Mouse (Mus musculus): Measurements from ENCODE around the gene Lsm6.
"Not testable (repeated sequence)": the region's sequence is repeated elsewhere in the genome, so short reads cannot be mapped to it uniquely, and the experiment has no call there.

The Lsm6 gene

GRCm38 (mm10) chr8:78820673-78821310, at the start of gene Lsm6:
TSS of gene Lsm6 (minus strand) at chr8:78821140.
- peak; percentile 98 for DNase-seq (ENCODE audit: low read depth, low spot score)

GRCm38 (mm10) chr8:78867036-78867435, 46.1 kb upstream of the Lsm6 start:
- no peak for DNase-seq (ENCODE audit: low read depth, low spot score)

GRCm38 (mm10) chr8:78863001-78863400, 42.1 kb upstream of the Lsm6 start:
- no peak for DNase-seq (ENCODE audit: low read depth, low spot score)

GRCm38 (mm10) chr8:78862046-78862445, 41.1 kb upstream of the Lsm6 start:
- DNase-seq (ENCODE audit: low read depth, low spot score) = no peak

GRCm38 (mm10) chr8:78860789-78861188, 39.8 kb upstream of the Lsm6 start:
- no peak for DNase-seq (ENCODE audit: low read depth, low spot score)

GRCm38 (mm10) chr8:78857421-78857820, 36.5 kb upstream of the Lsm6 start:
- DNase-seq (ENCODE audit: low read depth, low spot score) = no peak

- DNase-seq (ENCODE audit: low read depth, low spot score) = no peak
Observed at GRCm38 (mm10) chr8:78852279-78852678, 31.3 kb upstream of the Lsm6 start.

GRCm38 (mm10) chr8:78847240-78847639, 26.3 kb upstream of the Lsm6 start:
- DNase-seq (ENCODE audit: low read depth, low spot score) = no peak

- no peak for DNase-seq (ENCODE audit: low read depth, low spot score)
Observed at GRCm38 (mm10) chr8:78844559-78844958, 23.6 kb upstream of the Lsm6 start.

- no peak for DNase-seq (ENCODE audit: low read depth, low spot score)
Observed at GRCm38 (mm10) chr8:78838656-78839413, 17.9 kb upstream of the Lsm6 start.

GRCm38 (mm10) chr8:78836091-78836490, 15.2 kb upstream of the Lsm6 start:
- no peak for DNase-seq (ENCODE audit: low read depth, low spot score)

- no peak for DNase-seq (ENCODE audit: low read depth, low spot score)
Observed at GRCm38 (mm10) chr8:78828414-78828813, 7.5 kb upstream of the Lsm6 start.

GRCm38 (mm10) chr8:78824515-78824914, 3.6 kb upstream of the Lsm6 start:
- DNase-seq (ENCODE audit: low read depth, low spot score) = no peak

GRCm38 (mm10) chr8:78819973-78820372, 967 bp downstream of the Lsm6 start:
- not testable (repeated sequence) for DNase-seq (ENCODE audit: low read depth, low spot score)

- no peak for DNase-seq (ENCODE audit: low read depth, low spot score)
Observed at GRCm38 (mm10) chr8:78814743-78815142, 6.2 kb downstream of the Lsm6 start.

- no peak for DNase-seq (ENCODE audit: low read depth, low spot score)
Observed at GRCm38 (mm10) chr8:78813021-78813420, 7.9 kb downstream of the Lsm6 start.

- DNase-seq (ENCODE audit: low read depth, low spot score) = no peak
Observed at GRCm38 (mm10) chr8:78812446-78812845, 8.5 kb downstream of the Lsm6 start.

GRCm38 (mm10) chr8:78811748-78812147, 9.2 kb downstream of the Lsm6 start:
- no peak for DNase-seq (ENCODE audit: low read depth, low spot score)

- DNase-seq (ENCODE audit: low read depth, low spot score) = no peak
Observed at GRCm38 (mm10) chr8:78810207-78810675, 10.7 kb downstream of the Lsm6 start.

GRCm38 (mm10) chr8:78809454-78810206, 11.3 kb downstream of the Lsm6 start:
- no peak for DNase-seq (ENCODE audit: low read depth, low spot score)

GRCm38 (mm10) chr8:78808888-78809287, 12.1 kb downstream of the Lsm6 start:
- no peak for DNase-seq (ENCODE audit: low read depth, low spot score)

- DNase-seq (ENCODE audit: low read depth, low spot score) = no peak
Observed at GRCm38 (mm10) chr8:78808439-78808838, 12.5 kb downstream of the Lsm6 start.
